Mouse (Mus musculus) forebrain, embryonic 11.5 days (tissue): ENCODE measurements around the gene Pip4p1. TPM values are rescaled to one million over a fixed set of nuclear protein-coding genes. Genes with fewer than 3 reads are reported as not detected.
"Not testable (repeated sequence)": the region's sequence is repeated elsewhere in the genome, so short reads cannot be mapped to it uniquely, and the experiment has no call there.

Experiments used
- ATAC-seq: fragments of 200-750 bp; cut with Nextera tagmentation; replicated peaks from 2 replicates; pipeline ENCODE4 v1.8.0; 2017; ENCODE audit warnings: moderate TSS enrichment; ENCODE audit not compliant: low FRiP score
- DNase-seq: peaks from one replicate; pipeline ENCODE4 v3.0.0-alpha.2; 2017; ENCODE audit warnings: low spot score
- H3K27ac ChIP-seq: fragments of 300-500 bp; sonication (generic); 2 replicates; pipeline ENCODE4 v1.5.1; 2014; ENCODE audit warnings: low read depth, low read length
- H3K27me3 ChIP-seq: fragments of 300-500 bp; sonication (generic); 2 replicates; pipeline ENCODE4 v1.6.1; 2014; ENCODE audit warnings: mild to moderate bottlenecking, low read length, mixed read lengths; ENCODE audit not compliant: control insufficient read depth, insufficient read depth
- H3K36me3 ChIP-seq: fragments of 300-500 bp; sonication (generic); 2 replicates; pipeline ENCODE4 v1.6.1; 2014; ENCODE audit warnings: mild to moderate bottlenecking, low read length, moderate library complexity, mixed read lengths; ENCODE audit not compliant: control insufficient read depth, insufficient read depth
- H3K4me1 ChIP-seq: fragments of 300-500 bp; sonication (generic); replicated peaks from 2 replicates; pipeline ENCODE4 v1.6.1; 2014; ENCODE audit warnings: low read length, mixed read lengths; ENCODE audit not compliant: control insufficient read depth, insufficient read depth
- H3K4me2 ChIP-seq: fragments of 300-500 bp; sonication (generic); 2 replicates; pipeline ENCODE4 v1.6.1; 2014; ENCODE audit warnings: low read depth, mild to moderate bottlenecking, low read length, moderate library complexity, mixed read lengths; ENCODE audit not compliant: severe bottlenecking
- H3K4me3 ChIP-seq: fragments of 300-500 bp; sonication (generic); 2 replicates; pipeline ENCODE4 v1.5.1; 2014; ENCODE audit warnings: low read depth, low read length
- H3K9ac ChIP-seq: fragments of 300-500 bp; sonication (generic); 2 replicates; pipeline ENCODE4 v1.6.1; 2014; ENCODE audit warnings: low read length
- H3K9me3 ChIP-seq: fragments of 300-500 bp; sonication (generic); 2 replicates; pipeline ENCODE4 v1.6.1; 2016; ENCODE audit warnings: low read length, mixed read lengths; ENCODE audit not compliant: control insufficient read depth
- WGBS: fragments of 180-500 bp; shearing (Covaris S2); extraction: QIAGEN DNeasy Blood & Tissue Kit; methylation state at CpG from one replicate; pipeline ENCODE4 v1.1.7; 2014; 5-methylcytosine and 5-hydroxymethylcytosine counted together
- polyA plus RNA-seq: library from polyadenylated mRNA; unstranded; fragments of >200 nt; fragmentation: Nextera tagmentation; extraction: Ambion mirVana; gene quantifications from 2 replicates; pipeline ENCODE4 v1.2.1, GENCODE M21; 2014

The Pip4p1 gene
- polyA plus RNA-seq, 1 experiment from 2014 or later, result 54.4 TPM

- Histone ChIP-seq H3K27me3 (no peaks in the 10 kb centered on the region), H3K4me3 (no peak overlapping the region), H3K4me2 (no peak overlapping the region), H3K27ac (no peak overlapping the region), H3K9ac (peak overlapping the region; percentile 9; the same call in 1 of the 2 replicates), H3K9me3 (no peaks in the 10 kb centered on the region), H3K4me1 (peaks cover 2% of the 10 kb centered on the region; the same call in 1 of the 2 replicates), H3K36me3 (no peaks in the 10 kb centered on the region)
- DNase-seq (peak; percentile 57), ATAC-seq (peak; percentile 50; the same call in 1 of the 2 replicates)
- 11% methylated on average over 12 of the region's 12 CpGs for WGBS
Observed at GRCm38 (mm10) chr14:50969558-50970544, 39.2 kb upstream of the Pip4p1 start.

- 14% methylated on average over 1 of the region's 1 CpGs for WGBS
- H3K4me2 ChIP-seq, result no peak overlapping the region
- DNase-seq, result no peak
- no peak overlapping the region for H3K9ac ChIP-seq
- H3K4me3 ChIP-seq, result no peak overlapping the region
- no peak for ATAC-seq
- no peaks in the 10 kb centered on the region for H3K9me3 ChIP-seq
- H3K4me1 ChIP-seq, result peaks cover 2% of the 10 kb centered on the region; the same call in 1 of the 2 replicates
- H3K36me3 ChIP-seq, result no peaks in the 10 kb centered on the region
- no peak overlapping the region for H3K27ac ChIP-seq
- H3K27me3 ChIP-seq, result no peaks in the 10 kb centered on the region
Observed at GRCm38 (mm10) chr14:50969041-50969440, 38.4 kb upstream of the Pip4p1 start.

DNA sequence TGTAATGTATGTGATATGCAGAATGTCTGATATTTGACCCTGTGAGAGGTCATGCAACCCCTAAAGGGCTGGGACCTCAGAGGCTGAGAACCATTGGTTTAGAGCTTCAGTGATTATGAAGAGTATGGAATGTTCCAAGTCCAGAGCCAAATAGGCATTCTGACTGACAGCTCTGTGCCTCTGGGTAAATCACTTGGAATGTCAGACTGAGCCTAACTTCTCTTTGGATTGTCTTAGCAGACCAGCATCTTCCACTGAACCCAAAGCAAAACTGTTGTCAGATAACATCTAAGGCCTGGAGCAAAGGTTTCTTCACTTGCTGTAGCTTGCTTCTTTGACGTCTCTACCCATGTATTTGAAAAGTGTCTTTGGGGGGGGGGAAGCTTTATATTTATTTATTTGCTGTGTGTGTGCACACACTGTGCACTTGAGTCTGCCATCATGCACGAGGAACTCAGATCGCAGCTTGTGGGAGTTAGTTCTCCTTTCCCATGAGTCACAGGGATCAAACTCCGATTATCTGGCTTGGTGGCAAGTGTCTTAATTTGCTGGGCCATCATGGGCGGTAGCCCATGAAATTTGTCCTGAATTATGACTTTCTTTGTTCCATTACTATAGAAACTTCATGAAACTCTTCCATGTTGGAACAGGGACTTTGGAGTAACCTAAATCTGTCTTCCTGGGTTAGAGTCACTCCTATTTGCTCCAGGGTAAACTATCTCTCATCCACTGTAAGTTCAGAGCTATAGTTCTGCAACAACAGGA is 37.7 kb upstream of the Pip4p1 start:
- Histone ChIP-seq H3K27ac (no peak overlapping the region), H3K9ac (no peak overlapping the region), H3K36me3 (no peaks in the 10 kb centered on the region), H3K9me3 (no peaks in the 10 kb centered on the region), H3K4me3 (no peak overlapping the region), H3K4me1 (peaks cover 2% of the 10 kb centered on the region; the same call in 1 of the 2 replicates), H3K4me2 (no peak overlapping the region), H3K27me3 (no peaks in the 10 kb centered on the region)
- WGBS, result 85% methylated on average over 5 of the region's 5 CpGs
- DNase-seq (no peak), ATAC-seq (no peak)

DNA sequence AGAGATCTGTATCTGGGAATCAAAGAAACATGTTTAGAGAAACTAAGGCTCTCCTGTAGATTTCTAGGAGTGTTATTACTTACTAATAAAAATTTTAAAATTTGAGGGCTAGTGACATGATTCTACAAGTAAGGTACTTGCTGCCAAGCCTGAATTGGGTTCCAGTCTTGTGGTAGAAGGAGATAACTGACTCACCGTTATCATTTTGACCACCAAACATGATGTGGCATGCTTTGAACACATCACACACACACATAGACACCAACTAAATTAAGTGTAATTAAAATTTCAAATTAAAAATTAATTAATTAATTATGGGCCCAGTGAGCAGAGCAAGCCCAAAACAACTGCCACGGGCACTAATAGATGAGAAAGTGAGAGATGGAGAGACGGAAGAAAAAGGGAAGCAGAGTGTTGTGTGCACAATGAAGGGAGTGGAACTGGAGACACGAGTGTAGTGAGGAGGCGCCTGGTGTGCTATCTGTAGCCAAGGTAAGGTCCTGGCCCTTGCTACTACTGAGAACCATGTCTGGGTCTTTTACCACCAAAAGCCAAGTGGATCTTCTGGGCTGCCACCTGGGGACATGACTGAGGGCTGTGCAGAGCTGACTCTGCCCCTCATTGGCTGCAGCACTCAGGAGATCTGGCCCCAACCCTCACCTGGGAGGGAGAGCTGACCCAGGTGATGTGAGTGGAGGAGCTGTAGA is 27.8 kb upstream of the Pip4p1 start:
- ATAC-seq, H3K4me3 ChIP-seq, H3K4me1 ChIP-seq, H3K4me2 ChIP-seq, H3K9ac ChIP-seq, H3K27ac ChIP-seq, H3K9me3 ChIP-seq, H3K27me3 ChIP-seq, H3K36me3 ChIP-seq, DNase-seq: not testable (repeated sequence)
- 94% methylated on average over 5 of the region's 5 CpGs for WGBS

GRCm38 (mm10) chr14:50957146-50957545 is 26.5 kb upstream of the Pip4p1 start:
- not testable (repeated sequence) for H3K36me3 ChIP-seq, H3K9ac ChIP-seq, ATAC-seq, H3K4me3 ChIP-seq, H3K27me3 ChIP-seq, H3K4me1 ChIP-seq, H3K9me3 ChIP-seq, H3K4me2 ChIP-seq, H3K27ac ChIP-seq, DNase-seq
- 72% methylated on average over 3 of the region's 3 CpGs for WGBS

- H3K4me2 ChIP-seq, H3K36me3 ChIP-seq, DNase-seq, H3K4me1 ChIP-seq, H3K27me3 ChIP-seq, H3K4me3 ChIP-seq, H3K9ac ChIP-seq, ATAC-seq, H3K27ac ChIP-seq, H3K9me3 ChIP-seq: not testable (repeated sequence)
- 75% methylated on average over 6 of the region's 6 CpGs for WGBS
Observed at GRCm38 (mm10) chr14:50956724-50957123, 26.1 kb upstream of the Pip4p1 start.

GRCm38 (mm10) chr14:50955942-50956508 is 25.4 kb upstream of the Pip4p1 start, which contains the start of gene Pnp2:
Gene Pnp2 (plus strand): TSS chr14:50955992.
- ATAC-seq, result peak; percentile 85
- H3K27ac ChIP-seq, H3K36me3 ChIP-seq, H3K27me3 ChIP-seq, H3K9me3 ChIP-seq, H3K4me1 ChIP-seq, H3K4me3 ChIP-seq: not testable (repeated sequence)
- WGBS, result 8% methylated on average over 19 of the region's 19 CpGs
- peak; percentile 60 for DNase-seq
- Histone ChIP-seq H3K9ac (peak within 1 kb of the TSS; percentile 8; the same call in 1 of the 2 replicates), H3K4me2 (peak within 1 kb of the TSS; percentile 29; the same call in 1 of the 2 replicates)

DNA sequence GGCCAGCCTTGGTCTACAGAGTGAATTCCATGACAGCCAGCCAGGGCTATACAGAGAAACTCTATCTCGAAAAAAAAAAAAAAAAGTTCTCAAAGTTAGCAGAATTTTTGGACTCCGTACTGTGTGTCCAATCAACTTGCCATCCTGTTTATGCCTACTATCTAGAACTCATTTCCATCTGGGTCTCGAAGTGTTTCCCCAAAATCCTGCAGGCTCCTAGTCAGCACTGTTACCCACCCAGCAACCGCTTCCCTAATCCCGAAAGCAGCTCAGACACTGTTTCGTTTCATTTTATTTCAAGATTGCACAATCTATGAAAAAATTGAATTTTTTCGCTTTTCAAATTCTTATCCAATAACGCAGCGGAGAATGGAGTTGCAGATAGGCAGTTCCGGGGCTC is 24.8 kb upstream of the Pip4p1 start:
- Histone ChIP-seq H3K27me3 (no peaks in the 10 kb centered on the region), H3K4me1 (no peaks in the 10 kb centered on the region), H3K4me3 (no peak overlapping the region), H3K4me2 (no peak overlapping the region), H3K9me3 (no peaks in the 10 kb centered on the region), H3K36me3 (no peaks in the 10 kb centered on the region; the same call in 1 of the 2 replicates), H3K27ac (no peak overlapping the region), H3K9ac (no peak overlapping the region)
- DNase-seq (no peak), ATAC-seq (no peak)
- WGBS, result 88% methylated on average over 10 of the region's 10 CpGs
